Mouse (Mus musculus): ENCODE results near the gene Fgf18. TPM values are rescaled to one million over a fixed set of nuclear protein-coding genes. Genes with fewer than 3 reads are reported as not detected.
A peak's percentile ranks its signal among the peaks of the same experiment; 100 is the strongest.

Fgf18 gene
- not detected in 2 replicates for polyA plus RNA-seq (2012; ENCODE audit: insufficient read depth, insufficient read length, low replicate concordance, missing spikeins)

DNA sequence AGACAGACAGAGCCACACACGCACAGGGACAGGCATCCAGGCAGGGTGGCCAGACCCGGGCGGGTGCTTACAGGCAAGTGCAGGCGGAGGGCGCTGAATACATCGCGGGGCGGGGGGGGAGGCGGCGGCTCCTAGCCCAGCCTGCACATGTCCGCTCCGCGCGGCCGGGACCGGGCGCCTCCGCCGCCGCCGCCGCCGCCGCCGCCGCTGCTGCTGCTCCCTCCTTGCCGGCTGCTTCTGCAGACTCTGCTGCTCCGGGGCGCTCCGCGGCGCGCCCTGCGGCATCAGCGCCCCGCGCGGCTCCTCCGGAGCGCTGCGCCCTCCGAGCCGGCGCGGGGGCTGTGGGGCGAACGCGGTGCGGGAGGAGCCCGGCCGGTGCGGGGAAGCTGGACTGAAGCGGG, at the start of gene Fgf18:
Fgf18 (minus strand) TSS at position 230 of the 401 bp plus-strand sequence.
- no peak within 1 kb of the TSS for H3K27ac ChIP-seq (ENCODE audit: insufficient read depth, low read depth, low read length)
- WGBS: 1% methylated on average over 52 of the region's 53 CpGs
- H3K4me1 ChIP-seq (ENCODE audit: control insufficient read depth, insufficient read depth, low read length): peaks cover 21% of the 10 kb centered on the region
- H3K4me3 ChIP-seq (ENCODE audit: insufficient read depth, low read depth, low read length): peak within 1 kb of the TSS; percentile 61
- TF ChIP-seq POLR2A (IDR thresholded peaks at IDR 0.05; ENCODE audit: insufficient read depth, low read depth, low read length) (no peak), CTCF (IDR thresholded peaks at IDR 0.05; ENCODE audit: insufficient read depth, low read depth, low read length) (no peak)

DNA sequence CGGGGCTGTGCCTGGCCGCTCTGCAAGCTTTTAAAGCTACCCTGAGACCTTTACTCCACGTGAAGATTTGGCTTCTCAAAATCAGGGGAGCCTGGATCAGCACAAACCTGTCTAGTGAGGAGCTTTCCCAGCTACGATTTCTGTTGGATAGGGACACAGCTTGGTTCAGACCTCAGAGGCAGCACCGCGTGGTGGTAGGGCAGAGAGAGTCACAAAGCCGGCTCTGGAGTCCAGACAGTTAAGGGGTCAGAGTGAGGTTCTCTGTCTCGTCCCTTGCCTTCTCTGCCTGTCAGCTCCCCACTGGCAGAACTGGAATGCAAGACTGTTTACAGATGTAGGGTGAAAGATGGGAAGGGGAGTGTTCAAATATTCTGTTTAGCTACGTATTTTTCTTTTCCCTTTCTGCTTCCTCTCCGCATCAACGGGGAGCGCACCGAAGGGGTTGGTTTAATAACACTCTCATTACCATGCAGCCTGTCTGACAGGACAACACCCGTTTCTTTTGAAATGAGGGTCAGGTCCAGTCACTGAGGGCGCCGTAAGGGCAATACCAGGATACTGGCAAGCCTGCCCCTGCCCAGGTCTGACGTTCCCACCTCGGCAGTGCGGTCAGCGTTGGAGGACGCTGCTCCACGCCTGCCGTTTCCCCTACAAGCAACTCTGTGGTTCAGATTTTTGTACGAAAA, 49.4 kb upstream of the Fgf18 start:
- H3K4me3 ChIP-seq (ENCODE audit: insufficient read depth, low read depth, low read length): no peak overlapping the region
- whole genome bisulfite sequencing: 18% methylated on average over 24 of the region's 24 CpGs
- TF ChIP-seq POLR2A (IDR thresholded peaks at IDR 0.05; ENCODE audit: insufficient read depth, low read depth, low read length): no peak
- peaks cover 2% of the 10 kb centered on the region; the same call in 1 of the 2 replicates for H3K4me1 ChIP-seq (ENCODE audit: control insufficient read depth, insufficient read depth, low read length)
- H3K27ac ChIP-seq (ENCODE audit: insufficient read depth, low read depth, low read length): no peak overlapping the region

DNA sequence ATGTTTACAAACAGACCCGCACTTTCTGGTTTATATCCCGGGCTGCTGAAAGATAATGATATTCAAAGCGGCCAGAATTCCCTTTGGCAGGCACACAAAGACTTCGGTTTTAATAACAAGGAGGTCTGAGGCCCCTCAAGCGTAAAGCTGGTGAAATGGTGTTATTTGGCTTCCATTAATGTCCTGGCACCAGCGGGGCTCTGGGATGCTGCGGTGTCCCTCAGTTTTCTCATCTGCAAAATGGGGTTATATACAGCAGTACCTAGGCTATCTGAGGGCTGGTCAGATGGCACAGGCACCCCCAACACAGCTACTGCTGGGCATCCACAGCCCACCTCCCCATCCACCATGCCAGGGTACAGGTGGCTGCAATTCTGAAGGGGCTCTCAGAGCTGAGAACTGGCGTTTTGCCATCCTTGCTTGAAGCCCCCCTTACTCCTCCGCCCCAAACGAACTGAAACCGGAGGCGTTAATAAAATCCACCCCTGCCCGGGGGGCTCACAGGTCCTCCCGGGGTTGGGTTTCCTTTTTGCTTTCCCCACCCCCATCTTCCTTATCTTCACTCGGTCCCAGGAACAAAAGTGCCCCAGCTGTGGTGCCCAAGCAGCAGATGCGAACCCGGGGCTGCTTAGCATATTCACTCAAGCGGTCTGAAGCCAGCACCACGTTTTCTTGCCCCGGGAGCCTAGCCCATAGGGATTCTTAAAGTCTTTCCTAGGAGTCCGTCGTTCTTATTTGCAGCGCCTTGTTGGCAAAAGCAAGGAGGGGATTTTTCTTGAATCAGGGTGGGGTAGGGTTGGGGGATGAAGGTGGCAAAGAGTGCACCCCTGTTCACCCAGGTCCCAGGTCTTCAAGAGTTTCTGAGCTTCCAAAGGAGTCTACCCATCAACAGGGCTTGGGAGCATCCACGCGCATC, 48.6 kb upstream of the Fgf18 start:
- TF ChIP-seq CTCF (IDR thresholded peaks at IDR 0.05; ENCODE audit: insufficient read depth, low read depth, low read length) (no peak), POLR2A (IDR thresholded peaks at IDR 0.05; ENCODE audit: insufficient read depth, low read depth, low read length) (no peak)
- 7% methylated on average over 25 of the region's 25 CpGs for WGBS

DNA sequence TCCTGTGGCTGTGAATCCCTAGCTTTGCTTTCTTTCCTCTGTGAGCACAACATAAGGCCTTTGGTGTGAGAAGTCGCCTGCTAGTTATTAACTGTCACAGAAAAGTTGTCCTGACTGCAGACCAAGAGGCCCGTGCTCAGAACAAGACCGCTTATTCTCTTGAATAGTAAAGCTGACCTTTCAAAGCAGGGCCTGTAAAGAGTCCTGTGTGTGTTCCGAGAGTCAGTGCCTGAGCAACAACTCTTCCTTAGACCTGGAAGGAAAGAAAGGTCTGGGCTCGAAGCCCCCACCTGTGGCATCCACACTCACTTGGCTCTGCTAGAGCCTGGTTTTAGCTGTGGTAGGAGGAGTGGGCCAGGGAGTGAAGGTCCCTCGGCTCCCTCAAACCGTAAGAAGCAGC, 47.9 kb upstream of the Fgf18 start:
- no peaks in the 10 kb centered on the region for H3K4me1 ChIP-seq (ENCODE audit: control insufficient read depth, insufficient read depth, low read length)
- no peak for TF ChIP-seq POLR2A (IDR thresholded peaks at IDR 0.05; ENCODE audit: insufficient read depth, low read depth, low read length)
- no peak for TF ChIP-seq CTCF (IDR thresholded peaks at IDR 0.05; ENCODE audit: insufficient read depth, low read depth, low read length)
- no peak overlapping the region for H3K4me3 ChIP-seq (ENCODE audit: insufficient read depth, low read depth, low read length)
- 44% methylated on average over 7 of the region's 7 CpGs for WGBS
- H3K27ac ChIP-seq (ENCODE audit: insufficient read depth, low read depth, low read length): no peak overlapping the region

More for the DNA sequence above, 48.6 kb upstream of the Fgf18 start:
- 0 out of 2 replicates have a peak, but pooled peaks cover 2% of the 10 kb centered on the region for H3K4me1 ChIP-seq (ENCODE audit: control insufficient read depth, insufficient read depth, low read length)
- no peak overlapping the region for H3K4me3 ChIP-seq (ENCODE audit: insufficient read depth, low read depth, low read length)
- no peak overlapping the region for H3K27ac ChIP-seq (ENCODE audit: insufficient read depth, low read depth, low read length)

DNA sequence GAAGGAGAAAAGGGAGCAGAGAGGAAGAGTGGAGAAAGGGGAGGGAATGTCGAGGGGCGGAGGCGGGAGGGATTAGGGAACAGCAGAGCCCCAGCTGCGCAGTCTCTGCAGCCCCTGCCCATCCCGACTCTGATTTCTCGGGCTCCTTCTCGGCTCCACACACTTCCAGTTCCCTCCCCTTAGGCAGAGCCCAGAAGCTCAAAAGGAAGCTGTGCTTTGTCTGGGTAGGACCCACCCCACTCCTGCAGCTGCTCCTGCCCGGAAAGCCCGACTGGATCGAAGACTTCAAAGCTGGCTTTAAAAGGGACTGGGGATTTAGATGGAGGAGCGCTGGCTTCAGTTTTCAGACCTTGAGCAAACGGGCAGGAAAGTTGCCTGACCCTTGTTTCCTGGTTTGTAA, 46.5 kb upstream of the Fgf18 start:
- WGBS: 13% methylated on average over 12 of the region's 12 CpGs

DNA sequence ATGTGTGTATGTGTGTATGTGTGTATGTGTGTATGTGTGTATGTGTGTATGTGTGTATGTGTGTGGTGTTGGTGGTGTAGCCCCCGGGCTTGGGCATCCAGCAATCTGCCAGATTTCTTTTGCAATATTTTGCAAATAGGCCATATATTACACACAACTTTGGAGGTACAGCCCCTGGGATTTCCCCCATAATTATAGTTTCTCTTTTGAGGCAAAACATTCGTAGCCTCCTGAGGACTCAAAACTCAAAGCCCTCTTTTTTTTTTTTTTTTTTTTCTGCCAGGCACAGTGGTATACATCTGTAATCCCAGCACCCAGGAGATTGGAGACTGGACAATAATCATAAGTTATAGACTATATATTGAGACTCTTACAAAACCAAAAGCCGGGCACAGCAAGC, 34.6 kb upstream of the Fgf18 start:
- Histone ChIP-seq H3K4me1 (ENCODE audit: control insufficient read depth, insufficient read depth, low read length) (no peaks in the 10 kb centered on the region), H3K27ac (ENCODE audit: insufficient read depth, low read depth, low read length) (no peak overlapping the region), H3K4me3 (ENCODE audit: insufficient read depth, low read depth, low read length) (no peak overlapping the region)
- TF ChIP-seq POLR2A (IDR thresholded peaks at IDR 0.05; ENCODE audit: insufficient read depth, low read depth, low read length): no peak
- TF ChIP-seq CTCF (IDR thresholded peaks at IDR 0.05; ENCODE audit: insufficient read depth, low read depth, low read length): no peak
- 92% methylated on average over 3 of the region's 3 CpGs for WGBS

More for the DNA sequence above, 46.5 kb upstream of the Fgf18 start:
- TF ChIP-seq CTCF (IDR thresholded peaks at IDR 0.05; ENCODE audit: insufficient read depth, low read depth, low read length): no peak
- TF ChIP-seq POLR2A (IDR thresholded peaks at IDR 0.05; ENCODE audit: insufficient read depth, low read depth, low read length): no peak
- H3K4me3 ChIP-seq (ENCODE audit: insufficient read depth, low read depth, low read length): no peak overlapping the region
- no peak overlapping the region for H3K27ac ChIP-seq (ENCODE audit: insufficient read depth, low read depth, low read length)
- H3K4me1 ChIP-seq (ENCODE audit: control insufficient read depth, insufficient read depth, low read length): no peaks in the 10 kb centered on the region

DNA sequence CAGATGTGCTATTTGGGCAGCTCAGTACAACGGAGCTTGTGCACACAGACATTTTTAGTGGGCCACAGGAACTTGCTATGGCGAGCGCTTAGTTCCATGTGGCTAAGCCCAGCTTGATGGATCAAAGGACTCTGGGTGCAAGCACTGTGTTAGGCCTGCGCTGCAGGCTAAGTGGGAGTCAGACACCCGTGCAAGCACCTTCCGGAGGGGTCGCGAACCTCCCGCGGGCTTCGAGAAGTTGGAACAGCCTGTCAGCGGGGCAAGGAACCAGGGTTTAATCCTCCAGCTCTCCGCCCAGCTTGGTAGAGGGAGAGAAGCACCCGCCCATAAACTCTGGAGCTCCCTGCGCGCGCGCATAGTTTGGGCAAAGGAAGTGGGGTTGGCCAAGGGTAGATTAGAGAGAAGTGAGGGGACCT, 33.5 kb upstream of the Fgf18 start:
- TF ChIP-seq POLR2A (IDR thresholded peaks at IDR 0.05; ENCODE audit: insufficient read depth, low read depth, low read length) (no peak), CTCF (IDR thresholded peaks at IDR 0.05; ENCODE audit: insufficient read depth, low read depth, low read length) (no peak)

DNA sequence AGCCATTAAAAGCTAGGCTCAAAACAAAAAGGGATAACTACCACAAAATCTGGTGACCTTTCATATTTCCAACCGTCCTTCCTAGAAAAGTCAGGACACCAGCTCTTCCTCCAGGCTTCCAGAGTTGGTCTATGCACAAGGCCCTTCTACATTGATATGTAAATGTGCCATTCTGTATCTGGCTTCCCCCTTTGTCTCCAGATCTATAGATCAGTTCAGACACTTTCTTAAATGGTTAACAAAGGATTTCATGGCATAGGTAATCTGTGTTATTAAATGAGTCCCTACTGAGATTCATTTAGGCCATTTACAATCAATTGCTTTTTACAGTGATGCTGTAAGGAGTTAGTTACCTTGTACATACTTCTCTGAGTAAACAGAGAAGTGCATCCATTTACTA, 32.6 kb upstream of the Fgf18 start:
- H3K4me1 ChIP-seq (ENCODE audit: control insufficient read depth, insufficient read depth, low read length): no peaks in the 10 kb centered on the region
- 80% methylated on average over 1 of the region's 1 CpGs for WGBS
- H3K4me3 ChIP-seq (ENCODE audit: insufficient read depth, low read depth, low read length): no peak overlapping the region
- no peak overlapping the region for H3K27ac ChIP-seq (ENCODE audit: insufficient read depth, low read depth, low read length)
- no peak for TF ChIP-seq POLR2A (IDR thresholded peaks at IDR 0.05; ENCODE audit: insufficient read depth, low read depth, low read length)
- no peak for TF ChIP-seq CTCF (IDR thresholded peaks at IDR 0.05; ENCODE audit: insufficient read depth, low read depth, low read length)

More for the DNA sequence above, 33.5 kb upstream of the Fgf18 start:
- Histone ChIP-seq H3K4me3 (ENCODE audit: insufficient read depth, low read depth, low read length) (no peak overlapping the region), H3K27ac (ENCODE audit: insufficient read depth, low read depth, low read length) (no peak overlapping the region), H3K4me1 (ENCODE audit: control insufficient read depth, insufficient read depth, low read length) (no peaks in the 10 kb centered on the region)
- 17% methylated on average over 18 of the region's 18 CpGs for WGBS

Data from olfactory bulb, adult 2 months (tissue).